Mouse (Mus musculus) forebrain, embryonic 16.5 days (tissue): ENCODE measurements around the gene Epb41. TPM values are rescaled to one million over a fixed set of nuclear protein-coding genes. Genes with fewer than 3 reads are reported as not detected.

ENCODE experiments used
- ATAC-seq: fragments of 200-750 bp; cut with Nextera tagmentation; 2 replicates; pipeline ENCODE4 v1.8.0; 2017; ENCODE audit warnings: mild to moderate bottlenecking, moderate library complexity
- H3K27ac ChIP-seq: fragments of 300-500 bp; sonication (generic); 2 replicates; pipeline ENCODE4 v1.5.1; 2014; ENCODE audit warnings: low read length, control low read depth
- H3K27me3 ChIP-seq: fragments of 300-500 bp; sonication (generic); replicated peaks from 2 replicates; pipeline ENCODE4 v1.6.1; 2014; ENCODE audit warnings: low read length; ENCODE audit not compliant: control insufficient read depth, insufficient read depth
- H3K36me3 ChIP-seq: fragments of 300-500 bp; sonication (generic); 2 replicates; pipeline ENCODE4 v1.6.1; 2014; ENCODE audit not compliant: control insufficient read depth, insufficient read depth
- H3K4me1 ChIP-seq: fragments of 300-500 bp; sonication (generic); replicated peaks from 2 replicates; pipeline ENCODE4 v1.6.1; 2014; ENCODE audit warnings: low read length; ENCODE audit not compliant: control insufficient read depth, insufficient read depth
- H3K4me2 ChIP-seq: fragments of 300-500 bp; sonication (generic); 2 replicates; pipeline ENCODE4 v1.6.1; 2014; ENCODE audit warnings: mild to moderate bottlenecking, low read length, control low read depth
- H3K4me3 ChIP-seq: fragments of 300-500 bp; sonication (generic); replicated peaks from 2 replicates; pipeline ENCODE4 v1.5.1; 2014; ENCODE audit warnings: mild to moderate bottlenecking, low read length, control low read depth
- H3K9ac ChIP-seq: fragments of 300-500 bp; sonication (generic); replicated peaks from 2 replicates; pipeline ENCODE4 v1.6.1; 2014; ENCODE audit warnings: low read depth, low read length, control low read depth
- H3K9me3 ChIP-seq: fragments of 300-500 bp; sonication (generic); 2 replicates; pipeline ENCODE4 v1.6.1; 2016; ENCODE audit warnings: low read length; ENCODE audit not compliant: control insufficient read depth
- WGBS: fragments of 180-500 bp; shearing (Covaris S2); extraction: QIAGEN DNeasy Blood & Tissue Kit; methylation state at CpG from one replicate; pipeline ENCODE4 v1.1.7; 2014; 5-methylcytosine and 5-hydroxymethylcytosine counted together
- polyA plus RNA-seq: library from polyadenylated mRNA; unstranded; fragments of >200 nt; fragmentation: Nextera tagmentation; extraction: Ambion mirVana; gene quantifications from 2 replicates; pipeline ENCODE4 v1.2.1, GENCODE M21; 2015

Gene Epb41
- polyA plus RNA-seq, 1 experiment from 2014 or later, result 74.1 TPM

- 73% methylated on average over 7 of the region's 7 CpGs for WGBS
- Histone ChIP-seq H3K27me3 (peaks cover 37% of the 10 kb centered on the region), H3K9ac (no peak overlapping the region), H3K4me2 (no peak overlapping the region), H3K9me3 (no peaks in the 10 kb centered on the region), H3K4me1 (peaks cover 16% of the 10 kb centered on the region), H3K36me3 (no peaks in the 10 kb centered on the region), H3K4me3 (no peak overlapping the region), H3K27ac (no peak overlapping the region)
- no peak for ATAC-seq
These were observed 2.3 kb upstream of the Epb41 start for GRCm38 (mm10) chr4:132077445-132077844.

- Histone ChIP-seq H3K27me3 (peaks cover 37% of the 10 kb centered on the region), H3K4me2 (no peak overlapping the region), H3K27ac (no peak overlapping the region), H3K4me1 (peaks cover 16% of the 10 kb centered on the region), H3K36me3 (no peaks in the 10 kb centered on the region), H3K9me3 (no peaks in the 10 kb centered on the region), H3K9ac (no peak overlapping the region), H3K4me3 (no peak overlapping the region)
- ATAC-seq, result no peak
- WGBS, result 26% methylated on average over 20 of the region's 20 CpGs
These were observed 1.6 kb upstream of the Epb41 start for GRCm38 (mm10) chr4:132076480-132077405.

GRCm38 (mm10) chr4:132075796-132076195 lies 675 bp upstream of the Epb41 start:
- Histone ChIP-seq H3K9ac (no peak overlapping the region), H3K4me1 (peaks cover 16% of the 10 kb centered on the region), H3K4me2 (peak overlapping the region; percentile 92), H3K27me3 (peaks cover 37% of the 10 kb centered on the region), H3K9me3 (no peaks in the 10 kb centered on the region), H3K27ac (no peak overlapping the region), H3K36me3 (no peaks in the 10 kb centered on the region), H3K4me3 (no peak overlapping the region; the same call in 1 of the 2 replicates)
- no peak for ATAC-seq
- 40% methylated on average over 1 of the region's 1 CpGs for WGBS

- H3K4me3 ChIP-seq, result peak within 1 kb of the TSS; percentile 59
- H3K27me3 ChIP-seq, result peaks cover 35% of the 10 kb centered on the region
- peaks cover 16% of the 10 kb centered on the region for H3K4me1 ChIP-seq
- H3K36me3 ChIP-seq, result no peaks in the 10 kb centered on the region
- under 1% methylated on average over 37 of the region's 42 CpGs for WGBS
- H3K9ac ChIP-seq, result peak within 1 kb of the TSS; percentile 43
- ATAC-seq, result peak; percentile 33; the same call in 1 of the 2 replicates
- H3K9me3 ChIP-seq, result no peaks in the 10 kb centered on the region
- H3K4me2 ChIP-seq, result peak within 1 kb of the TSS; percentile 92
- no peak within 1 kb of the TSS for H3K27ac ChIP-seq
These were observed 816 bp downstream of the Epb41 start, which contains the start of gene Gm10300 for GRCm38 (mm10) chr4:132074077-132074932. Gene Gm10300 (plus strand): TSS chr4:132074697.

GRCm38 (mm10) chr4:132072946-132073345 lies 2.2 kb downstream of the Epb41 start:
- Histone ChIP-seq H3K9ac (no peak overlapping the region), H3K27ac (no peak overlapping the region), H3K36me3 (no peaks in the 10 kb centered on the region), H3K27me3 (peaks cover 31% of the 10 kb centered on the region), H3K4me1 (peaks cover 16% of the 10 kb centered on the region), H3K4me3 (no peak overlapping the region), H3K9me3 (no peaks in the 10 kb centered on the region), H3K4me2 (no peak overlapping the region)
- 59% methylated on average over 6 of the region's 6 CpGs for WGBS
- no peak for ATAC-seq

GRCm38 (mm10) chr4:132072156-132072555 lies 3.0 kb downstream of the Epb41 start:
- H3K4me1 ChIP-seq, result peaks cover 16% of the 10 kb centered on the region
- H3K9me3 ChIP-seq, result no peaks in the 10 kb centered on the region
- no peak overlapping the region for H3K4me2 ChIP-seq
- H3K9ac ChIP-seq, result no peak overlapping the region
- H3K36me3 ChIP-seq, result no peaks in the 10 kb centered on the region
- peaks cover 32% of the 10 kb centered on the region for H3K27me3 ChIP-seq
- H3K27ac ChIP-seq, result no peak overlapping the region
- WGBS, result 69% methylated on average over 3 of the region's 3 CpGs
- ATAC-seq, result no peak
- H3K4me3 ChIP-seq, result no peak overlapping the region

- WGBS, result 92% methylated on average over 2 of the region's 2 CpGs
- Histone ChIP-seq H3K27ac (no peak overlapping the region), H3K27me3 (peaks cover 28% of the 10 kb centered on the region)
These were observed 3.4 kb downstream of the Epb41 start for GRCm38 (mm10) chr4:132071674-132072073.

GRCm38 (mm10) chr4:132067938-132068235 lies 7.2 kb downstream of the Epb41 start:
- H3K4me3 ChIP-seq, result no peak overlapping the region
- H3K9me3 ChIP-seq, result no peaks in the 10 kb centered on the region
- no peak for ATAC-seq
- 65% methylated on average over 2 of the region's 2 CpGs for WGBS
- H3K4me2 ChIP-seq, result no peak overlapping the region
- H3K9ac ChIP-seq, result no peak overlapping the region
- H3K4me1 ChIP-seq, result peaks cover 5% of the 10 kb centered on the region
- H3K27me3 ChIP-seq, result peaks cover 4% of the 10 kb centered on the region
- no peaks in the 10 kb centered on the region for H3K36me3 ChIP-seq
- H3K27ac ChIP-seq, result no peak overlapping the region

More at GRCm38 (mm10) chr4:132071674-132072073, 3.4 kb downstream of the Epb41 start:
- Histone ChIP-seq H3K36me3 (no peaks in the 10 kb centered on the region), H3K4me3 (no peak overlapping the region), H3K4me2 (no peak overlapping the region), H3K9me3 (no peaks in the 10 kb centered on the region), H3K9ac (no peak overlapping the region), H3K4me1 (peaks cover 16% of the 10 kb centered on the region)
- ATAC-seq, result no peak
